Mouse (Mus musculus) forebrain, embryonic 14.5 days (tissue): ENCODE measurements around the gene Fam171b. TPM values are rescaled to one million over a fixed set of nuclear protein-coding genes. Genes with fewer than 3 reads are reported as not detected.

Source experiments
- polyA plus RNA-seq: library from polyadenylated mRNA; unstranded; fragments of >200 nt; fragmentation: Nextera tagmentation; extraction: Ambion mirVana; gene quantifications from 2 replicates; pipeline ENCODE4 v1.2.1, GENCODE M21; 2014

The Fam171b gene
- polyA plus RNA-seq, 1 experiment from 2014 or later: 55.9 TPM

Other genes with a start within 250 kb of the Fam171b start
- 132 and 159 TPM in 2 replicates for gene Zc3h15, start 168.2 kb upstream of the Fam171b start, polyA plus RNA-seq
- gene Itgav, start 88.2 kb upstream of the Fam171b start, polyA plus RNA-seq: 16.2 and 17.7 TPM in 2 replicates
- not detected in 2 replicates for gene Zswim2, start 128.6 kb downstream of the Fam171b start, polyA plus RNA-seq
- gene Gm13698, start 143.1 kb downstream of the Fam171b start, polyA plus RNA-seq: not detected in 2 replicates
- not detected in 2 replicates for gene Gm13693, start 148.9 kb downstream of the Fam171b start, polyA plus RNA-seq
- not detected in 2 replicates for gene Gm13695, start 154.7 kb downstream of the Fam171b start, polyA plus RNA-seq
- not detected in 2 replicates for gene Gm13696, start 160.5 kb downstream of the Fam171b start, polyA plus RNA-seq
- gene Gm13694, start 166.3 kb downstream of the Fam171b start, polyA plus RNA-seq: not detected in 2 replicates
- gene Gm13697, start 172.1 kb downstream of the Fam171b start, polyA plus RNA-seq: not detected in 2 replicates
- not detected in 2 replicates for gene Gm13691, start 177.9 kb downstream of the Fam171b start, polyA plus RNA-seq